Mouse (Mus musculus): ENCODE measurements at regions not wholly inside any gene's neighbourhood (a gene's known extent, or its start where the extent isn't known, plus 50 kb on each side); places are given as distances from the start of the nearest gene placed in this dataset.

DNA sequence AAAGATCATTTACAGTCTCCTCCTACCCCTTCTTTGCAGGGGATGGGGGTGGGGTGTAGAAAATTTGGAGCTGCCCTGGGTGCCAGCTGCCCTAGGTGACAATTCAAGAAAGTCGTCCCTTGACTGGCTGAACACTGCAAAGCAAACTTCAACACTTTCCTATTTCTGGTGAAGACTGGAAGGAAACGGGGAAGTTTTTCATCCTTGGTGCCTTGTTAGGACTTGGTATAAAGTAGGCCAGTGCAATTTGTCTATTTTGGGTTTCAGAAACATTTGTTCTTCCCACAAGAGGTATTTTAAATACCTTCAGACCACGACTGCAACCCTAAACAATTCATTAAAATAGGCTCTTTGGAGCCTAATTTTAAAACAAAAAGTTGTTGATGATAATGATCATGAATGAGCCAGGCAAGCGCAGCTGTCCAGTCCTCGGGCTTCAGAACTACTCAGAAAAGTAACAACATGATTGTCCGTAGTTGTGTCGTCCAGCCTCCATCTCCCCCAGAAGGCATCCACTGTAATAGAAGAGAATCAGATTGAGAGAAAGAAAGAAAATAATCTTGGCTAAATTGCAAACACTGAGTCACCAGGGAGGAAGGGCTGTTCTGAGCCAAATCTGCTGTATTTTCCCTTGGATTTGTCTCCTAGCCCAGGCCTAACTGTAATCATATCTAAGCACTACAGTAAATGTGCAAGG is 194.2 kb downstream of the Mex3b start:
- TF ChIP-seq CTCF (conservative IDR thresholded peaks at IDR 0.05; ENCODE audit: insufficient read depth, insufficient read length, low read depth, low read length) (no peak), POLR2A (IDR thresholded peaks at IDR 0.05; ENCODE audit: low read depth, low read length) (no peak)
